Mouse (Mus musculus): ENCODE measurements around the gene Cyp2j9.
A peak's percentile ranks its signal among the peaks of the same experiment; 100 is the strongest.
"Not testable (repeated sequence)": the region's sequence is repeated elsewhere in the genome, so short reads cannot be mapped to it uniquely, and the experiment has no call there.

The Cyp2j9 gene

GRCm38 (mm10) chr4:96590911-96591790 is at the start of gene Cyp2j9:
Cyp2j9 (minus strand) TSS chr4:96591578.
- peak; percentile 68 for DNase-seq

GRCm38 (mm10) chr4:96635455-96635854 is 44.1 kb upstream of the Cyp2j9 start:
- DNase-seq: no peak

DNA sequence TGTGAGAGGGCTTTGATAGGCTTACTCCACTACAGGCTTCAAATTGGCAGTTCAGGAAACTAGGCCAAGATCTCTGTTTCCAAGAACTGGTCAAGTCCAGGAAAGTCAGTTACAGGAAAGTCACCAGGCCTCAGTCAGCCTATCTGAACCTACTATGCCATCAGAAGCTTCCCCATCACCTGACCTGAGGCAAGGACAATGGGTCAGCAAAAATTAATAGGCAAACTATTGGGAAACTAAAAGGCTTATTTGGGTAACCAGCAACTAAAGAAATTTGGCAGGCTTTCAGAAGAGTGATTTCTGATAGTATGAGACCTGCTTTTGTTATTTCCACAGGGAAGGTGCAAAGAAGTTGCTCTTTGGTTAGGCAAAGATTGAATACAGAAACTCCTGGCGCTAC is 31.1 kb upstream of the Cyp2j9 start:
- DNase-seq: no peak

- no peak for DNase-seq
Observed at GRCm38 (mm10) chr4:96591791-96592150, 393 bp upstream of the Cyp2j9 start.

GRCm38 (mm10) chr4:96581425-96582088 is 9.8 kb downstream of the Cyp2j9 start:
- DNase-seq: peak; percentile 2

DNA sequence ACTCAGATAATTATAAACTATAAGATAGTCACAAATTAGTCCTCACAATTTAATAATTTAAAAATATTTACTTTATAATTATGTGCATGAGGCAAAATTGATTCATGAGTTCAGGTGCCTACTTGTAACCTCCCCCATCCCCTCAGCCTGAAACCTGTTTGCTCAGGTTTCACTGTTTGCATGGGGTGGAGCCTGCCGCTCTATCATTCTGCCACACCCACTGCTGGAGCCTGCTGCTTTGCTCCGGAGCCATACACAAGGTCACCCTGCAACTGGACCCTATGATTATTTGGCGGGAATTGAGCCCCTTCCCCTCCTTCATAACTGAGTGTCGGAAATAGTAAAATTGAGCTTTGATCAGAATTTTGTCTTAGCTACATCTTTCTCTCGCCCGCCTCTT is 11.0 kb downstream of the Cyp2j9 start:
- DNase-seq: not testable (repeated sequence)

DNA sequence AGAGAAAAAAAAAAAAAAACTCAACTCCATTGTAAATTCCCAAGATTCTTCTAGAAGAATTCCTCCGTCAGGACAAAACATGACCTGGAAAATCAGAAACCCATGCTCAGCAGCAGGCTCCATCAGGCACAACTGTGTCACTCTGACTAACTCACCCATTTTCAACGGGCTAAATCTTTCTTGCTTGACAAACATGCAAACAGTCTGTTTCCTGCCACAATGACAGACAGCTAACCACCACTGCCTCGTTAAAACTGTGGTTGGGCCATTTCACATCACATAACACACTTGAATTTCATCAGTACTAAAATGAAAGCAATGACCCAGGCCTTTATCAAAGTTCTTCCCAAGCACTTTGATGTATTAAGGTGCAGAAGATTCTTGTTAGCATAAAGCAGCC is 21.9 kb downstream of the Cyp2j9 start:
- no peak for DNase-seq

- DNase-seq: no peak
Observed at GRCm38 (mm10) chr4:96567988-96568387, 23.4 kb downstream of the Cyp2j9 start.

DNA sequence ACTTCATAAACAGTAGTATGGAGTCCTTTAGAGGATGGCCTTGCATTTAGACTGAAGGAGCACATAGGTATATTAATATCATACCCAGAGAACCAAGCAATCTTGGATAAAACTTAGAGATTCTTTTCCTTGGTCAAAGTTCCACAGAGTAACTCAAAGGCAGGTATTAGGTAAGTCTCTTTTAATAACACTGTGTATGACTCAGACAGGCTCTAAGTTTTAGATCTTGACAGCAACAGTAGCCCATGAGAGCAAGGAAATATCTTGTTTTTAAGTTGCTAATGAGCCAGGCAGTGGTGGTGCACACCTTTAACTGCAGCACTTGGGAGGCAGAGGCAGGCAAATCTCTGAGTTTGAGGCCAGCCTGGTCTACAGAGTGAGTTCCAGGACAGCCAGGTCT is 25.6 kb downstream of the Cyp2j9 start:
- no peak for DNase-seq

DNA sequence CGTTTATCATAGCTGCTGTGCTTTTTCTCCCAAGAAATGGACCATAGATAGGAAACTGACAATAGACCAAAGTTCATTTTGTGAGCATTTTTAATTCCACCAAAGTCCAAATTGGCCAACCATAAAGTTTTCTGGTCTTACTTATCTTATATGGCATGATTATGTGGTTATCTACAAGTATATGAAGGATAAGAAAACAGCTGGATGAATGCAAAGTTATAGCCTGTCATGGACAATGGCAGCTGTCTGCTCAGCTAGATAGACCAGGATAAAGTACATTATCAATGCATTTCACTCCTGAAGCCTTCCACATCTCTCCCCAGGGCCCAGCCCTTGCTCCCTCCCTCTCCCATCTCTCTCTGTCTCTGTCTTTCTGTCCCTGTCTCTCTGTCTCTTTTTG is 30.9 kb downstream of the Cyp2j9 start:
- no peak for DNase-seq

- DNase-seq: no peak
Observed at GRCm38 (mm10) chr4:96559781-96560180, 31.6 kb downstream of the Cyp2j9 start.

DNA sequence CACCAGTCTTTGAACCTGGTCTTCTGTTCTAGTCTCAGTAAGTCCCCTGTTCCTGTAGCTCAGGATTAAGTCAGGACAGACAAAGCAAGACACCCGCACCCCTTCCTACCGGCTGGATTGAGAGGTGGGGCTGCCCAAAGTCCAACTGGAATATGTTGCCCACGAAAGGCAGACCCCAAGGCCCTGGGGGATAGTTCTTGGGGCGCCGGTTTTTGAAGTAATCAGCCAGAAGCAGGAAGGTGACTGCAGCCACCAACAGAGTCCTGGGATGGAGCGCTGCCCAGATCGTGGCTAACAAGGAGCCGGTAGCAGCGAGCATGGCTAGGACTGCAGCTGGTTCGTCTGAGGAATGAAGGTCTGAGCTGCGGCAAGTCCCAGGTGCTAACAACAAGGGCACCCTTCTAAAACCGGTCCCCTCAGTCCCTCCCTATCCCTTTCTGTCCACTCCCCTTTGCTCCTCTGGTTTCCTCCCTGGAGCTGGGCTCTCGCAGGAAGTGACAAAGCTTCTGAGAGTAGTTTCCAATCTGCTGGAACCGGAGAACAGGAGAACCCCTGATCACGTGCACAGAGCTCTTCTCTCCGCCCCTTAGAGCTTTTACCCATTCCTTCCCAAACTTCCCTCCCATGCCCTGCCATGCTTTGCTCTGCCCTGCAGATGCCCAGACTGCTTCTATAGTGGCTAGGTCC is 38.1 kb downstream of the Cyp2j9 start, which contains the start of gene Cyp2j6:
TSS of gene Cyp2j6 (minus strand) at position 529 of the 687 bp plus-strand sequence.
- DNase-seq: peak; percentile 77

- DNase-seq: no peak
Observed at GRCm38 (mm10) chr4:96551619-96552018, 39.8 kb downstream of the Cyp2j9 start.

DNA sequence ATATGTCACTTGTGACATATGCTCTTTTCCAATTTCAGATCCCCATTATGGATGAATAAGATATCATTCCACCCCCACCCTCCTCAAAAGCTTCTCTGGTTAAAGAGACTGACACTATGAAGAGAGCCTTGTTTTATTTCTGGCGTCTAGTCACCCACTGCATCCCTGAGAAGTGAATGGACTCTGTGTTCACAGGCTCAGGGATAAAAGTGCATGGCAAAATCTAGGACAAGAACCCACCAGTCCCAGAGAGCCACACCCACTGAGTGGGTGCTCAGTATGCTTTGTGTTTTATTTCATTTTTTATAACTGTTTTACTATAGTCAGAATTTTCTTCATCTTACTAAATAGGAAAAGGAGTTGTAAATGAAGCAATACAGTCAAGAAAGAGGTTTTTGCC is 45.4 kb downstream of the Cyp2j9 start:
- no peak for DNase-seq

GRCm38 (mm10) chr4:96525772-96526171 is 65.6 kb downstream of the Cyp2j9 start:
- peak; percentile 6 for DNase-seq

- no peak for DNase-seq
Observed at GRCm38 (mm10) chr4:96522256-96522655, 69.1 kb downstream of the Cyp2j9 start.

All from embryo, embryonic 11 days (tissue).